Mouse (Mus musculus): ENCODE measurements at regions not wholly inside any gene's neighbourhood (a gene's known extent, or its start where the extent isn't known, plus 50 kb on each side); places are given as distances from the start of the nearest gene placed in this dataset.

- TF ChIP-seq CTCF (conservative IDR thresholded peaks at IDR 0.05; ENCODE audit: insufficient read depth, insufficient read length, low read depth, low read length), result no peak
- no peak for TF ChIP-seq POLR2A (IDR thresholded peaks at IDR 0.05; ENCODE audit: low read depth, low read length)
Measured at GRCm38 (mm10) chr1:65587402-65587801, 305.5 kb downstream of the Pth2r start.

Data from kidney, adult 2 months (tissue).